Mouse (Mus musculus) telencephalon, adult 2 months (tissue): Measurements from ENCODE around the gene Hic2.

Experiments
- DNase-seq: peaks from one replicate; pipeline ENCODE4 v3.0.0-alpha.2; 2011; ENCODE audit warnings: low read depth, low spot score

Hic2 gene

GRCm38 (mm10) chr16:17275721-17276120 is 42.3 kb downstream of the Hic2 start, which contains the start of gene Tmem191c:
Gene Tmem191c, plus strand, starts transcription at chr16:17276077.
- no peak for DNase-seq

- peak; percentile 89 for DNase-seq
Observed at GRCm38 (mm10) chr16:17276164-17277151, 43.1 kb downstream of the Hic2 start.

- DNase-seq = peak; percentile 60
Observed at GRCm38 (mm10) chr16:17277342-17278211, 44.2 kb downstream of the Hic2 start.

- no peak for DNase-seq
Observed at GRCm38 (mm10) chr16:17280471-17280870, 47.1 kb downstream of the Hic2 start.

- no peak for DNase-seq
Observed at GRCm38 (mm10) chr16:17283151-17283550, 49.8 kb downstream of the Hic2 start.

- DNase-seq = no peak
Observed at GRCm38 (mm10) chr16:17287103-17287502, 53.7 kb downstream of the Hic2 start.

GRCm38 (mm10) chr16:17291016-17291415 is 57.6 kb downstream of the Hic2 start:
- no peak for DNase-seq

- no peak for DNase-seq
Observed at GRCm38 (mm10) chr16:17292751-17293150, 59.4 kb downstream of the Hic2 start.

- DNase-seq = no peak
Observed at GRCm38 (mm10) chr16:17300818-17301217, 67.4 kb downstream of the Hic2 start.

GRCm38 (mm10) chr16:17303521-17304245 is 70.3 kb downstream of the Hic2 start:
- no peak for DNase-seq

GRCm38 (mm10) chr16:17307461-17307860 is 74.1 kb downstream of the Hic2 start:
- no peak for DNase-seq

GRCm38 (mm10) chr16:17309036-17309435 is 75.7 kb downstream of the Hic2 start:
- no peak for DNase-seq

- DNase-seq = no peak
Observed at GRCm38 (mm10) chr16:17312531-17312930, 79.2 kb downstream of the Hic2 start.
